Mouse (Mus musculus) kidney, adult 9 months (tissue): Measurements from ENCODE around the gene 1700067P10Rik.
A peak's percentile ranks its signal among the peaks of the same experiment; 100 is the strongest.

ENCODE experiments used
- DNase-seq: peaks from one replicate; pipeline ENCODE4 v3.0.0; 2022

The 1700067P10Rik gene

GRCm38 (mm10) chr17:48089019-48089418 lies at the start of gene 1700067P10Rik:
TSS of gene 1700067P10Rik (plus strand) at chr17:48089319.
- DNase-seq = no peak

GRCm38 (mm10) chr17:48041351-48042287 lies 47.5 kb upstream of the 1700067P10Rik start:
- DNase-seq = peak; percentile 52

- no peak for DNase-seq
Observed at GRCm38 (mm10) chr17:48043154-48043880, 45.8 kb upstream of the 1700067P10Rik start.

GRCm38 (mm10) chr17:48045631-48046030 lies 43.5 kb upstream of the 1700067P10Rik start:
- DNase-seq = peak; percentile 80

- no peak for DNase-seq
Observed at GRCm38 (mm10) chr17:48051638-48052337, 37.3 kb upstream of the 1700067P10Rik start.

GRCm38 (mm10) chr17:48052338-48053067 lies 36.6 kb upstream of the 1700067P10Rik start:
- DNase-seq = no peak

GRCm38 (mm10) chr17:48053646-48054045 lies 35.5 kb upstream of the 1700067P10Rik start:
- no peak for DNase-seq

DNA sequence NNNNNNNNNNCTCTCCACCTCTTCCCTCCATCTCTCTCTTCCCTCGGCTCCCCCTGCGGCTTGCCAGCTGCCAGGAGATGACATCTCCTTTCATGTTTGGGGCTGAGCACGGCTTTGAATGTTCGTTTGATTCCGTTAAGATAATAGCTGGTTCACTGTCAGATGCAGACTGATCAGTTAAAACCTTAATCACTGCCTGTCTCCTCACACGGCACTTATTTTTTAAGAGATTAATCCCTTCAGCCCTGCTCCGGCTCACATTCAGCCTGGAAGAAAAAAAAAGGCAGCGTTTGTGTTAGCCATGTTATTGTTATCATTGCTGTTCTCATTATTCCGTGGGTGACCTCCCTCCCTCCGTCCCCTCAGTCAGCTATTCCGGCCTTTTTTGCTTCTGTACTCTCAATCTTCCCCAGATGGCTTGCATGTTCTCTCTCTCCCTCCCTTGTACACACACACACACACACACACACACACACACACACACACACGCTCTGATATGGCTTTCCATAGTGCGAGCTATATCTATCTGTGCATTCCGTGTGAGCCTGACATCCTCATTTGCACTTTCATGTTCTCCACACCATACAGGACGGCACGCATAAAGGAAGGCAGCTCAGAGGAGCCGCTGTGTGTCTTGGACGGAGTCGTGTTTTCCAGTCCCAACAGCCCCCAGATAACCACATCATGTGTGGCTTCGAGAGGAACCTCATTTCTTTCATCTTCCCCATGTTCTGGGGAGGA lies 33.9 kb upstream of the 1700067P10Rik start:
- DNase-seq = no peak

- no peak for DNase-seq
Observed at GRCm38 (mm10) chr17:48057382-48057781, 31.7 kb upstream of the 1700067P10Rik start.

DNA sequence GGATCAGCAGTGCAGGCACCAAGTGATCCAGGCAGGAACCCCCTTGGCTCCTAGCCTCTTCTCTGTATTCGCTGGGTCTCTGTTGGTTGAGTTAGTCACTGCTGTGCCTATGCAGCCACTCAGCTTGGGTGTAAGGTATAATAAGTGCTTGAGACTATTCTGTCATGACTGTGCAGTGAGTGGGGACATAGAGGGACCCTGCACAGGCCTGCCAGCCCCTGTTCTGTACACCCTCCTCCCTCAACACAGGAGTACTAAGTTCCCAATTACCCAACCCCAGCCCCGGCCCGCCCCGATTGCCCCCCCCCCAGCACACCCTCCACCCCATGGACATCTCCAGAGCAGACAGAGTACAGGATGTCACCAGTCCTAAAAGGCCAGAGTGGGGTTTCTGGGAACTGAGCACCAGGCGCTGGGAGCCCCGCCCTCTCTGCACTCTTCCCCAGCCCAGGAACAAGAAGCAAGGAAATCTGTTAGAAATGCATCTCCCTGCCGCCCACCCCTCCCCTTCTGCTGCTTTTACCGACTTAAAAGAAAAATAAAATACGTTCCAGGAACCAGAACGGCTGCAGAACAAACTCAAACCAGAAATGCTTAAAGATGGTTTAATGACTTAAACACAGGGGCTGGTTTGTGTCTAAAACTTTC lies 24.8 kb upstream of the 1700067P10Rik start:
- DNase-seq = no peak

DNA sequence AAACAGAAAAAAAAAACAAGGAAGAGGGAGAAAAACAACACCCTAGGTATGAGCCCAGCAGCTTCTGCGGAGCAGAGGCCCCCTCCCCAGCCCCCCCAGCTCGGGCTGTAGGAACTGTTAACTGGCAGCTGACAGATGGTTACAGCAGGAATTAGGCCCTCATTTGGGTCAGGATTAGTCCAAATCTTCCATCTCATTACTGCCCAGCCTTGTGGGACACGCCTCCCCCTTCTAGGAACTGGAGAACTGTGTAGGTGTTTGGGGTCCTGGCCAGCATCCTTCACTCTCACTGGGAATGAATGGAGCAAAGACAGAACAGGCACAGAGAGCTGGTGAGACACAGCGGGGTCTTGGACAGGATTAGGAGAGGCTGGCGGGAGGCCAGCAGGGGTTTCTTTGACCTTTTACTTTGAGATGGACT lies 24.0 kb upstream of the 1700067P10Rik start:
- no peak for DNase-seq

DNA sequence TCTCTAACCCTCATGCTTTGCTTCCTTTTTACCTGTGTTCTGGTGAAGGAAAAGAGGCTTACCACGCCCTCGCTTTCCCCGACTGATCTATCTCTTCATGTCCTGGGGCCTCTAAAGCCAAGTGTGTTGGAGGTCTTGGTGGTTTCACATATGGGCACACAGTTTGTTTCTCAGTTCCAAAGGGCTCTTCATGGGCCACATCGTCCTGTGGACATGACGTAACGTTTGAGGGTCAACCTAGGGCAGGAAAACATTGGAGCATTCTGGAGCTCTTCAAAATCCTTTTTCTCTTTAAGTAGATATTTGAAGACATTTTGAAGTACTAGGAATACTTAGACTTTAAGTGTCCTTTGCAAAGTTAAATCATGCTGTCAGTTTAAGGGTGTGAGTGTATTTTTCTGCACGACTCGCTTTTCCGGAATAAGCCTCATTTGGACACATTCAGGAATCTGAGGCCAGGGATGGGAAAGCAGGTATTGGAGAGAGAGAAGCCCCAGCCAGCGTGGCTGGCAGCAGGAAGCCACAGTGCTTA lies 22.0 kb upstream of the 1700067P10Rik start:
- no peak for DNase-seq

DNA sequence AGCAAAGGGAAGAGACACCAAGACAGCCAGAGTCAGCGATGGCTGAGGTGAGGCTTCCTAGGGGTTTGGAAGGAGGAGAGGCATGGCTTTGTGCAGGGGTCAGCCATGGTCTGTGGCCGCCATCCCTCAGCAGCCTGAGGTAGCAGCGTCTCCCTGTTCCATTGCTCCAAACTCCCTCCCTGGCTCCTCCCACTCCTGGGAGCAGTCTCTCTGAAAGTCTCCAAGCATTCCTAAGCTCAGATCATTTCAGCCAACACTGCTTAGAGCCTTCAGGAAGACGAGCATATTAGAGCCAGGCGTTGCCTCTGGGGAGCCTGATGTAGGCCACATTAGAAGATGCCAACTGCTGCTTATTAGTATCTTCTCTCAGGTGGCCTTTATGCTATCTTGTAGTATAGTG lies 21.4 kb upstream of the 1700067P10Rik start:
- no peak for DNase-seq

DNA sequence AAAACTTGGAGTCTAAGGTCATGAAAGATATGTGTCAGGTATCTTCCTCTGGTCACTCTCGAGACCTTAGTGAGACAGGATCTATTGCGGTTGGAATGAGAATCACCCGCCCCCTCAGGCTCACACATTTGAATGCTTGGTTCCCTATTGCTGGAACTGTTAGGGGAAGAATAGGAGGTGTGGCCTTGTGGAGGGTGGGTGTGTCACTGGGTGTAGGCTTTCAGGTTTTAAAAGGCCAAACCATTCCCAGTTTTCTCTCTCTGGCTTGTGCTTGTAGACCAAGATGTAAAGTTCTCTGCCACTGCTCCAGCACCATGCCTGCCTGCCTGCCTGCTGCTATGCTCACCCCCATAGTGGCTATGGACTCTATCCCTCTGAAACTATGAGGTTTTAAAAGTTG lies 8.5 kb upstream of the 1700067P10Rik start:
- no peak for DNase-seq

DNA sequence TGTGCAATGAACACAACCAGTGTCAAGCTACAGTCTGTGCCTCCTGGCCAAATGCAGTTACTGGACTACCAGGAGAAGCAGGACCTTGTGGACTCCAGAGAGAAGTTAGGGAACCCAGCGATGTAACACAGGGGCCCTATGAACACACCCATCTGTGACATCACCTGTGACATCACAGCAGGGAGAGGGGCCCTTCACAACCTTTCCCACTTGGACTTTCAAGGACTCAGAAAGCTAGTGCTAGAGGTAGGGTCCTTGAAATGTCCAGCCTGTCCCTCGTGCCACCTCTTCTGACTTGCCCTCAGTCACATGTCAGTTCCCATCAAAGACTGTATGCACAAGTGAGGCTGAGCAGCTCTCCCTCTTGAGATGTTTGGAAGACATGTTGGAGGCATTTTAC lies 327 bp downstream of the 1700067P10Rik start:
- DNase-seq = no peak

DNA sequence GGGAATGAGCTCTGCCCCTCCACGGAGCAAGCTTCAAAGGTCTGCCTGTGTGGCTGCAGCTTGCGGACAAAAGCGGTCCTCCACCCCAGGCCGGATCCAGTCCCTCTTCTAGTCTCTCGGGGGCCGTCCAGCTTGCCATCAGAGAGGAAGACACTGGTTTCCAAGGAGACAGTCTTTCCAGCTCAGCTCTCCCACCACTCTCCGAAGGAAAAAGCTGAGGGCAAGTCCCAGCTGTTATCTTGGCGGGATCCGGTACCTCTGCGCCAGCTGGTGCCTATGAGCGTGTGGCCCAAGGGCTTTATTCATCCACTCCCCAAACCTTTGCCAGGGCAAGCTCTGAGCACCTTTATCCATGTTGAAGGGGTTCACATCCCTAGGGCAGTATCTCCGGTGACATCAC lies 1.2 kb downstream of the 1700067P10Rik start:
- DNase-seq = no peak

- DNase-seq = no peak
Observed at GRCm38 (mm10) chr17:48093286-48093817, 4.2 kb downstream of the 1700067P10Rik start.

- DNase-seq = no peak
Observed at GRCm38 (mm10) chr17:48094820-48095680, 5.9 kb downstream of the 1700067P10Rik start.

- DNase-seq = no peak
Observed at GRCm38 (mm10) chr17:48095718-48096121, 6.6 kb downstream of the 1700067P10Rik start.

- no peak for DNase-seq
Observed at GRCm38 (mm10) chr17:48096321-48096720, 7.2 kb downstream of the 1700067P10Rik start.
